Mouse (Mus musculus) liver, postnatal 0 days (tissue): ENCODE measurements around the gene Sult2b1. TPM values are rescaled to one million over a fixed set of nuclear protein-coding genes. Genes with fewer than 3 reads are reported as not detected.

ENCODE experiments used
- ATAC-seq: fragments of 200-750 bp; cut with Nextera tagmentation; 2 replicates; pipeline ENCODE4 v1.8.0; 2017; ENCODE audit warnings: mild to moderate bottlenecking, moderate library complexity
- DNase-seq: peaks from one replicate; pipeline ENCODE4 v3.0.0-alpha.2; 2016
- H3K27ac ChIP-seq: fragments of 300-500 bp; sonication (generic); 2 replicates; pipeline ENCODE4 v1.5.1; 2014; ENCODE audit warnings: antibody characterized with exemption, moderate library complexity, mild to moderate bottlenecking, low read depth
- H3K27me3 ChIP-seq: fragments of 300-500 bp; sonication (generic); 2 replicates; pipeline ENCODE4 v1.6.1; 2014; ENCODE audit warnings: low read length, control low read depth, mixed read lengths; ENCODE audit not compliant: insufficient read depth
- H3K36me3 ChIP-seq: fragments of 300-500 bp; sonication (generic); replicated peaks from 2 replicates; pipeline ENCODE4 v1.6.1; 2014; ENCODE audit warnings: mild to moderate bottlenecking, control low read depth, low read length, moderate library complexity, mixed read lengths; ENCODE audit not compliant: insufficient read depth
- H3K4me1 ChIP-seq: fragments of 300-500 bp; sonication (generic); 2 replicates; pipeline ENCODE4 v1.6.1; 2014; ENCODE audit warnings: antibody characterized with exemption, mild to moderate bottlenecking, control low read depth; ENCODE audit not compliant: insufficient read depth
- H3K4me2 ChIP-seq: fragments of 300-500 bp; sonication (generic); 2 replicates; pipeline ENCODE4 v1.6.1; 2014; ENCODE audit warnings: low read depth, mild to moderate bottlenecking, low read length, moderate library complexity, mixed read lengths
- H3K4me3 ChIP-seq: fragments of 300-500 bp; sonication (generic); 2 replicates; pipeline ENCODE4 v1.5.1; 2014; ENCODE audit warnings: low read depth, low read length
- H3K9ac ChIP-seq: fragments of 300-500 bp; sonication (generic); replicated peaks from 2 replicates; pipeline ENCODE4 v1.6.1; 2014; ENCODE audit warnings: mild to moderate bottlenecking, moderate library complexity
- H3K9me3 ChIP-seq: fragments of 300-500 bp; sonication (generic); 2 replicates; pipeline ENCODE4 v1.6.1; 2016; ENCODE audit warnings: mild to moderate bottlenecking, control low read depth, low read length, mixed read lengths
- CTCF ChIP-seq: sonication (generic); IDR thresholded peaks from 2 replicates; pipeline ENCODE4 v1.5.1; 2016; ENCODE audit warnings: antibody characterized with exemption, low read depth
- EP300 ChIP-seq: IDR thresholded peaks from 2 replicates; pipeline ENCODE4 v1.6.1; 2016; ENCODE audit warnings: antibody characterized with exemption, low read depth, mild to moderate bottlenecking
- WGBS: fragments of 180-500 bp; shearing (Covaris S2); extraction: QIAGEN DNeasy Blood & Tissue Kit; methylation state at CpG from one replicate; pipeline ENCODE4 v1.1.7; 2014; ENCODE audit not compliant: insufficient replicate concordance; 5-methylcytosine and 5-hydroxymethylcytosine counted together
- polyA plus RNA-seq: library from polyadenylated mRNA; unstranded; fragments of >200 nt; fragmentation: Nextera tagmentation; extraction: Ambion mirVana; gene quantifications from 2 replicates; pipeline ENCODE4 v1.2.1, GENCODE M21; 2015

Gene Sult2b1
- 0.26 and 0.38 TPM in 2 replicates for polyA plus RNA-seq

DNA sequence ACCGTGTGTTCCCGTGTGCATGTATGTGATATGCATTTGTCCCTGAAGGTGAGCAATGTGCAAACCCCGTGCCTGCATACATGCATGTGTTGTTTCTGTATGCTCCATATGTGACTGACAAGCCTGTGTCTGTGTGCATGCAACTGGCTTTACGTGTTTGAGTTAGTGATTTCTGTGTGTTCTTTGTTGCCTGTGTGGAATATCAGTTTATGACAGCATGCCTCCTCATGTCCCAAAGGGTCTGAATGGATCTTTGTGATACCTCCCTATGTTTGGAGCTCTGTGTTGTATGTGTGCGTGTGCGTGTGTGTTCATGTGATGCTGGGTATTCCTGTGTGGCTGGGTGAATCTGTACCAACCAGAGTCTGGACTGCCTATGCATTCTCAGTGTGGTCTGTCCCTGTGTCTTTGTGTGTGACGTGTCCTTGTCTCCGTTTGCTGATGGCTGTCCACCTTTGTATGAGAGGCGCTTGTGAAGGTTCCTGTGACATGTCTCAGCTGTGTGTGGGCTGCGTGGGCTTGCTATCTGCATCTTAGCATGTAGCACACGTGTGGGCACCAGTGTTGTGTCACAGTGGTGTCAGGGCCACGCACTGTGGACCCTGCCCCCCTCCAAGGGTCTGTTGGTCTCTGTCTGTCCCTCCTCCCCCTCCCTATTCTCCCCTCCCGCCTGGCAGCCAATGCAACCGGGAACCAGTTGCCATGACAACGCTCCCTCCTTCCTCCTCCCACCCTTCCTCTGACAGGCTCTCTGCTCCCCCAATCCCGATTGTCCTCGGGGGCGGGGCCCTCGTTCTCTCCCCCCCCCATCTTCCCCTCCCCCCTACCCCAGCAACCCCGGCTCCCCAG is at the start of gene Sult2b1:
TSS of gene Sult2b1 (minus strand) at position 146 of the 849 bp plus-strand sequence.
- H3K4me2 ChIP-seq: peak within 1 kb of the TSS; percentile 82
- H3K4me1 ChIP-seq: peaks cover 6% of the 10 kb centered on the region; the same call in 1 of the 2 replicates
- H3K9me3 ChIP-seq: no peaks in the 10 kb centered on the region
- TF ChIP-seq CTCF (no peak), EP300 (no peak)
- H3K27ac ChIP-seq: no peak within 1 kb of the TSS
- H3K4me3 ChIP-seq: peak within 1 kb of the TSS; percentile 54
- peak; percentile 19 for DNase-seq
- 25% methylated on average over 18 of the region's 20 CpGs for WGBS
- H3K27me3 ChIP-seq: peaks cover 54% of the 10 kb centered on the region
- peak within 1 kb of the TSS; percentile 32; the same call in 1 of the 2 replicates for H3K9ac ChIP-seq
- H3K36me3 ChIP-seq: no peaks in the 10 kb centered on the region
- no peak for ATAC-seq

GRCm38 (mm10) chr7:45833924-45834323 is 49.5 kb upstream of the Sult2b1 start:
- no peak for DNase-seq
- Histone ChIP-seq H3K27me3 (peaks cover 42% of the 10 kb centered on the region), H3K9me3 (no peaks in the 10 kb centered on the region), H3K9ac (no peak overlapping the region), H3K4me2 (peak overlapping the region; percentile 59), H3K4me1 (peaks cover 14% of the 10 kb centered on the region), H3K4me3 (peak overlapping the region; percentile 32), H3K36me3 (0 out of 2 replicates have a peak, but pooled peaks cover 3% of the 10 kb centered on the region), H3K27ac (no peak overlapping the region)
- no peak for ATAC-seq
- TF ChIP-seq EP300 (no peak), CTCF (no peak)
- WGBS: 11% methylated on average over 9 of the region's 31 CpGs

- Histone ChIP-seq H3K9me3 (no peaks in the 10 kb centered on the region), H3K36me3 (peaks cover 4% of the 10 kb centered on the region; the same call in 1 of the 2 replicates), H3K4me2 (peak overlapping the region; percentile 59), H3K27me3 (peaks cover 42% of the 10 kb centered on the region), H3K4me1 (peaks cover 14% of the 10 kb centered on the region), H3K9ac (no peak overlapping the region; the same call in 1 of the 2 replicates), H3K27ac (no peak overlapping the region), H3K4me3 (peak overlapping the region; percentile 32)
- no peak for TF ChIP-seq CTCF
- TF ChIP-seq EP300: no peak
- WGBS: 1% methylated on average over 39 of the region's 86 CpGs
- no peak for DNase-seq
- ATAC-seq: no peak
Observed at GRCm38 (mm10) chr7:45833148-45833790, 48.8 kb upstream of the Sult2b1 start.

GRCm38 (mm10) chr7:45832428-45832827 is 48.0 kb upstream of the Sult2b1 start:
- Histone ChIP-seq H3K4me2 (peak overlapping the region; percentile 59; the same call in 1 of the 2 replicates), H3K4me3 (no peak overlapping the region), H3K9me3 (no peaks in the 10 kb centered on the region), H3K9ac (no peak overlapping the region), H3K36me3 (peaks cover 9% of the 10 kb centered on the region), H3K27ac (no peak overlapping the region), H3K4me1 (peaks cover 14% of the 10 kb centered on the region), H3K27me3 (peaks cover 42% of the 10 kb centered on the region)
- ATAC-seq (no peak), DNase-seq (no peak)
- TF ChIP-seq EP300 (no peak), CTCF (no peak)
- WGBS: 13% methylated on average over 29 of the region's 30 CpGs

DNA sequence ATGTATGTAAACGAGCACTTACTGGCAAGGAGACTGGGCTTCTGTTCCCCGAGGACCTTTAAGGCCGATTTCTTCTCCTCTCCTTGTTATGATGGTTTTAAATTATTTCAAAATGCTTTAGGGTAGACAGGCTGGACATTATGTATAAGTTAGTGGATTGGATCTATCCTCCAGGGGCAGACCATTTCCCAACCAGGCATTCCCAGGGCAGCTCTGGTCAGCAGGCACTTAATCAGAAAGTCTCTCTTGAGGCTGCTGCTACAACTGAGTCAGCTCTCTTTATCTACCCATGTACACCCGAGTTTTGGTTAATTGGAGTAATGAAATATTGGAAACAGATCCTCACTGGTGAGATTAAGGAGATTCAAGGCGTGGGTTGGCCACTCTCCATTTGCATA is 46.7 kb upstream of the Sult2b1 start:
- 18% methylated on average over 5 of the region's 5 CpGs for WGBS
- TF ChIP-seq EP300: no peak
- TF ChIP-seq CTCF: no peak
- ATAC-seq (no peak), DNase-seq (no peak)
- H3K4me2 ChIP-seq: peak overlapping the region; percentile 82
- peaks cover 42% of the 10 kb centered on the region for H3K27me3 ChIP-seq
- no peaks in the 10 kb centered on the region for H3K9me3 ChIP-seq
- H3K9ac ChIP-seq: no peak overlapping the region
- H3K4me1 ChIP-seq: peaks cover 14% of the 10 kb centered on the region
- H3K27ac ChIP-seq: no peak overlapping the region
- peaks cover 21% of the 10 kb centered on the region for H3K36me3 ChIP-seq
- H3K4me3 ChIP-seq: peak overlapping the region; percentile 89
